Mouse (Mus musculus): ENCODE measurements at regions not wholly inside any gene's neighbourhood (a gene's known extent, or its start where the extent isn't known, plus 50 kb on each side); places are given as distances from the start of the nearest gene placed in this dataset.

DNA sequence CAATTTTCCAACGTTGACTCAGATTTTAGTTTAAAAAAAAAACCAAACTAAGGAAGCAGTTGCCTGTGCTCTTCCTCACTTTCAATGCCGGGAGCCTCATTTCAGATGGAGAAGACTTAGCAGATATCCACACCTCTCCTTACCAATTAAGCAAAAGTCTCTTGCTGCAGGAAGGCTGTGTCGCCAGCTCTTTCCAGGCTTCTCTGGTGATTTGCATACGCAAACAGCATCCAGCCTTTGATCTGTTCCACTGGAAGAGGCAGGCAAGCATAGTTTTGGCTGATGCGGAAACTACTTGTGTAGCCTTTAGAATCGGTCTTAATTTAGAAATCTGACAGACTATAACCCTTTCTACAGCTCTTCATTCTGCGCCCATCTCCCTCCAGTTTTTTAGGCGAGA lies 108.5 kb downstream of the Cavin4 start:
- WGBS: 69% methylated on average over 8 of the region's 8 CpGs
- no peak for ATAC-seq (ENCODE audit: low FRiP score, low read depth)
- Histone ChIP-seq H3K36me3 (no peaks in the 10 kb centered on the region), H3K4me3 (no peak overlapping the region), H3K9me3 (no peaks in the 10 kb centered on the region), H3K27ac (no peak overlapping the region), H3K27me3 (peaks cover 12% of the 10 kb centered on the region; the same call in 1 of the 2 replicates), H3K4me1 (peaks cover 15% of the 10 kb centered on the region; the same call in 1 of the 2 replicates), H3K9ac (no peak overlapping the region), H3K4me2 (replicated peaks) (peak overlapping the region; percentile 51)

DNA sequence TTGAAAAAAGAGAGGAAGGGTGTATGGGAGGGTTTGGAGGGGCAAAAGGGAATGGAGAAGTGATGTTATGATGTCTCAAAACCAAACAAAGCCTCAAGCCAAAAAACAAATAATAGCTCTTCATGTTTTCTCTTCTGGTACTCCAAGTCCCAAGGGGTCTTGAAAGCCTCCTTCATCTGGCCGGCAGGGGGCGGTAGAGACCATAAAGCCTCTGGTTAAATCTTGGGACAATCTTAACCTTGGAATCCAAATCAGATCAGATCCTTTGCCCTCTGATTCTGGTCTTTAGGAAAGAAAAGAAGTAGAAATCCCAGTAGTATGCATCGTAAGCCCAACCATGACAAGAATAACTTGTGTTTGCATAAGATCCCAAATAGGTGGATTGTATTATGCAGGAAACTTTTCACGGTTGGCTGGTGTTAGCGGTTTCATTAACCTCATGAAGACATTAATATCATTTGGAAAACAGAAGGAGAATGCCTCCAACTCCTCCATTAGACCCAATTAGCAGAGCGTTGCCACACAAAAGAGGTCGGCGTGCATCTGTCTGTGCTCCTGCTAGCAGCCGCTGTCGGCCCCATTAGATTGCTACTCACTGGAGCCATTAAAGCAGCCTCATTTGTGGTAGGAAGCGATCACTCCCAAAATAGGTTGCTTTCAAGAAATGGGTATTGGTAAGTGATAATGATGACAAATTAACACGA lies 116.0 kb downstream of the Cavin4 start:
- no peaks in the 10 kb centered on the region for H3K36me3 ChIP-seq
- no peak for ATAC-seq (ENCODE audit: low FRiP score, low read depth)

DNA sequence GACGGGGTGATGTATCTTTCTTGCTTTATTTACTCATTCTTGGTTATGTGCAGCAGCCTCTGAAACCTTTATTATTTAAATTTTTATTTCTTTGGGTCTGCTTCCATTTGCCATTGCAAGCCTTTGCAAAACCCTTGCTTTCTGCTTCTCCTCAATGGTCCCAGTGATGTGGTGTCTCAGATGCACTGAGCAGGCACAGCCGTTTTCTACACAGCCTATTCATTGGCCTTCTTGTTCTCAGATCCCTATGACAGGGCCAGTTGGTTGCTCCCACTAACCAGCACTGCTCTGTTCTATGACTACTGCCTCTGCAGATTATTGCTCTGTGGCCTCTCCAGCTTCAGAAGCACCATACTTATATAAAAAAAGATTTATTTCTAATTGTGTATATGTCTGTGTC lies 116.6 kb downstream of the Cavin4 start:
- H3K27ac ChIP-seq: no peak overlapping the region
- 89% methylated on average over 2 of the region's 2 CpGs for WGBS
- peaks cover 9% of the 10 kb centered on the region; the same call in 1 of the 2 replicates for H3K4me1 ChIP-seq
- no peak overlapping the region for H3K4me3 ChIP-seq
- H3K9ac ChIP-seq: no peak overlapping the region
- no peaks in the 10 kb centered on the region for H3K27me3 ChIP-seq
- H3K36me3 ChIP-seq: no peaks in the 10 kb centered on the region
- no peaks in the 10 kb centered on the region for H3K9me3 ChIP-seq
- no peak overlapping the region for H3K4me2 ChIP-seq (replicated peaks)
- ATAC-seq (ENCODE audit: low FRiP score, low read depth): no peak

More for the DNA sequence above, 116.0 kb downstream of the Cavin4 start:
- Histone ChIP-seq H3K9me3 (no peaks in the 10 kb centered on the region), H3K4me3 (no peak overlapping the region), H3K27me3 (no peaks in the 10 kb centered on the region), H3K27ac (no peak overlapping the region), H3K4me2 (replicated peaks) (no peak overlapping the region), H3K9ac (no peak overlapping the region), H3K4me1 (peaks cover 9% of the 10 kb centered on the region; the same call in 1 of the 2 replicates)
- 61% methylated on average over 12 of the region's 12 CpGs for WGBS

DNA sequence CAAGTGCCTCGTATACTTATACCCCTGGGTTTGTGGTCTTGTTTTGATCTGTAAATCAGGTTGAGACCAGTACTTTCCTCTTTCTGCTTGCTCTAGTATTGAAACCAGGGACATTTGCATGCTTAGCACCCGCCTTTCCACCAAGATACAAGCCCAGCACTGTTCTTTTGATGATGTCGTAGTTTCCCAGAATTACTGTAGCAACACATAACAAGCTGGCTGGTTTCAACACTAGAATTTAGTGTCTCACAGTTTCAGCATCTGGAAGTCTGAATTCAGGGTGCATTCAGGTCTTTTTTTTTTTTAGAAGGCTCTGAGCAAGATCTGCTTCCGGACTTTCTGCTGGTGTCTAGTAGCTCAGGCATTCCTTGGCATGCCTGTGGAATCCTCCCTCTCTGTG lies 117.8 kb downstream of the Cavin4 start:
- H3K4me3 ChIP-seq: no peak overlapping the region
- WGBS: 42% methylated on average over 4 of the region's 4 CpGs
- H3K27me3 ChIP-seq: no peaks in the 10 kb centered on the region
- no peak overlapping the region for H3K9ac ChIP-seq
- H3K27ac ChIP-seq: no peak overlapping the region
- no peak overlapping the region for H3K4me2 ChIP-seq (replicated peaks)
- H3K4me1 ChIP-seq: peaks cover 9% of the 10 kb centered on the region; the same call in 1 of the 2 replicates
- H3K9me3 ChIP-seq: no peaks in the 10 kb centered on the region
- H3K36me3 ChIP-seq: no peaks in the 10 kb centered on the region
- ATAC-seq (ENCODE audit: low FRiP score, low read depth): no peak

DNA sequence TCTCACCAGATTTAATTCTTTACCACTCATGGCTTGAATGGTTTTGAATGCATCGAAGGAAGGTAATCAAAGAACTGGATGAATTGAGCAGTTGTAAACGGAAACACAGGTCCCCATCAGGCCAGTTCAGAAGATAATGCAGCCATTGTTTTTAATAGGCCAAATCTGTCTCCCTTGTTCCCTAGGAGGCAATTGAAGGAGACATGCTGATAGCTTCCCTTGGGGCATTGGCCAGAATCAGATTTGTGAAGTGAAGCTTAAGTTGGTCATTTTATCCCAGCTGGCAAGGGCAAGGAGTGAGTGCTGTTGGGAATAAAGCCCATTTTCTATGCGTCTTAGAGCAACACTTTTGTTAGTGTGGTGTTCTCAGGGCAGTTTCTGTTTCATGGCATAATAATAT lies 119.4 kb downstream of the Cavin4 start:
- Histone ChIP-seq H3K4me1 (peaks cover 9% of the 10 kb centered on the region; the same call in 1 of the 2 replicates), H3K9me3 (no peaks in the 10 kb centered on the region), H3K36me3 (no peaks in the 10 kb centered on the region), H3K4me3 (no peak overlapping the region), H3K9ac (no peak overlapping the region), H3K27ac (no peak overlapping the region), H3K27me3 (no peaks in the 10 kb centered on the region), H3K4me2 (replicated peaks) (no peak overlapping the region)
- 73% methylated on average over 3 of the region's 3 CpGs for WGBS
- no peak for ATAC-seq (ENCODE audit: low FRiP score, low read depth)

DNA sequence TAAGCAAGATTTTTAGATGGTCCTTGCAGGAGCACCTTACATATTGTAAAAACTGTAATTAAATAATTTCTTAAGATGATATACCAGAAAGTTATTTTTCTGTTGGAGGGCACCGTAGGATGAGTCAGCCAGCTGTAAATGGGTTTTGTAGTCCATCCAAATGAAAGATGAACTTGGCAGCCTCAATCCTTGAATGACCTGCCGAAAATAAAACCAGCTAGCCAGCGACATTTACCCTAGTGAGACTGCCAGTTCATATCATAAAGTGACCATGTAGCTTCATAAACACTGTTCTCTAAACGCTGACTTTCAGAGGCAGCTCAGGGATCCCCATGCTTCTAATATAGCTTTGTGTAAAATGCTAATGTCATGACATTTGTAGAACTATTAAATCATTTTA lies 127.8 kb downstream of the Cavin4 start:
- Histone ChIP-seq H3K4me3 (no peak overlapping the region), H3K9ac (no peak overlapping the region), H3K4me1 (no peaks in the 10 kb centered on the region), H3K4me2 (replicated peaks) (no peak overlapping the region), H3K27ac (no peak overlapping the region), H3K27me3 (no peaks in the 10 kb centered on the region), H3K9me3 (no peaks in the 10 kb centered on the region), H3K36me3 (no peaks in the 10 kb centered on the region)
- 84% methylated on average over 4 of the region's 4 CpGs for WGBS
- ATAC-seq (ENCODE audit: low FRiP score, low read depth): no peak

DNA sequence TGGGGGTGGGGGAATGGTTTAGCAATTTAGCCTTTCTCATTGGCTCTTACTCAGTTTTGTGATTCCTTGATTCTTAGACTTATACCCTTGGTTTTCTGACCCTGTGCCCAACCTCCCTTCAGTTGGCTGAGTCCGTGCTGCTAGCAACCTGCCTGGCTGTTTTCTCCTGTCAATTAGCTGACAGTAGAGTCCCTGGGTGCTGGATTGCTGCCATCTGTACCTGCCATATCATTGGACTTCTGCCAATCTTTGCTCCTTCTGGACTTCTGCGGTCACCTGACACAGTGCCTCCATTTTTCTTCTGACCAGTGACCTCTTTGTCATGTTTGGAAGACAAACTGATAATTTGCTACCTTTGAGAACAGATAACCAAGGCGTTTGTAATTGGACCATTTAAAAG lies 140.5 kb downstream of the Cavin4 start:
- no peak overlapping the region for H3K9ac ChIP-seq
- H3K36me3 ChIP-seq: no peaks in the 10 kb centered on the region
- H3K4me1 ChIP-seq: no peaks in the 10 kb centered on the region
- H3K4me2 ChIP-seq (replicated peaks): no peak overlapping the region
- no peak for ATAC-seq (ENCODE audit: low FRiP score, low read depth)
- WGBS: 73% methylated on average over 3 of the region's 3 CpGs
- no peak overlapping the region for H3K4me3 ChIP-seq
- H3K27me3 ChIP-seq: no peaks in the 10 kb centered on the region
- H3K9me3 ChIP-seq: no peaks in the 10 kb centered on the region
- no peak overlapping the region for H3K27ac ChIP-seq

DNA sequence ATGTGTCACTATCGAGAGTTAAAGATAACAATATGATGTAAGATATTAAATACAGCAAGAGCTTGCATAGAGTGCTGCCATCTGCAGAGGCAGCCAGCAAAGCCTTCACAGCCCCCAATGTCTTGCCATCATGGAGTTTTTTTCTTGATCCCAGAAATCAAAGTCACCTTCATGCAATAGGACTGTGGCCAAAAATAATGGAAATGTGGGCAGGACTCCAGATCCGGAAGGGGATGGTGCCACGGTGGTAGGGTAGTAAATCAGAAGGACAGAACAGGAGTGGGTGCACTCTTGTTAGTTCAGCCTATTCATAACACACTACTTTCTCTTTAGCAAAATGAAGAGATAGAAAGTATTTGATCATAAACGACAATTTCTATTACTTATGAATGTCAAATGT lies 145.3 kb downstream of the Cavin4 start:
- Histone ChIP-seq H3K4me2 (replicated peaks) (no peak overlapping the region), H3K4me3 (no peak overlapping the region), H3K4me1 (no peaks in the 10 kb centered on the region), H3K9ac (no peak overlapping the region), H3K27me3 (no peaks in the 10 kb centered on the region), H3K36me3 (no peaks in the 10 kb centered on the region), H3K27ac (no peak overlapping the region), H3K9me3 (no peaks in the 10 kb centered on the region)
- 88% methylated on average over 4 of the region's 4 CpGs for WGBS
- ATAC-seq (ENCODE audit: low FRiP score, low read depth): no peak

DNA sequence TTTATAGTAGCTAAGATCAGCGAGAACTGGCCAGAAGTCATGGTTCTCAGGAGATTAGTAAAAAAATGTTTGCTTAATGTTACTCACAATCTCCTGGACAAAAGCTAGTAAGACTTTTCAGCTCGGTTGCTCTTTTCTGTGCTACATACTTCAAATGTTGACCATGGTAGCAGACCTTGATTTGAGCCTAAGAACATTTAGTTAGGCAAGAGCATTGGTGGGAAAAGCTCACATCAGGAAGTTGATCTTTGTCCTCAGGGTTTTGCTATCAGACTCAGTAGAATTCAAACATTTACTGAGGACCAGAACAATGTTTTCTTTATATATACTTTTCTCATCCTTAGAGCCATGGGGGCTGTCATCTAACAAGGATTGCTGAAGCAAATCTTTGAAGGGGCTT lies 170.4 kb downstream of the Cavin4 start:
- Histone ChIP-seq H3K36me3 (no peaks in the 10 kb centered on the region), H3K4me3 (no peak overlapping the region), H3K27ac (no peak overlapping the region), H3K4me2 (replicated peaks) (no peak overlapping the region), H3K27me3 (no peaks in the 10 kb centered on the region), H3K9me3 (no peaks in the 10 kb centered on the region), H3K9ac (no peak overlapping the region), H3K4me1 (no peaks in the 10 kb centered on the region)
- ATAC-seq (ENCODE audit: low FRiP score, low read depth): no peak
- WGBS: 61% methylated on average over 2 of the region's 2 CpGs

DNA sequence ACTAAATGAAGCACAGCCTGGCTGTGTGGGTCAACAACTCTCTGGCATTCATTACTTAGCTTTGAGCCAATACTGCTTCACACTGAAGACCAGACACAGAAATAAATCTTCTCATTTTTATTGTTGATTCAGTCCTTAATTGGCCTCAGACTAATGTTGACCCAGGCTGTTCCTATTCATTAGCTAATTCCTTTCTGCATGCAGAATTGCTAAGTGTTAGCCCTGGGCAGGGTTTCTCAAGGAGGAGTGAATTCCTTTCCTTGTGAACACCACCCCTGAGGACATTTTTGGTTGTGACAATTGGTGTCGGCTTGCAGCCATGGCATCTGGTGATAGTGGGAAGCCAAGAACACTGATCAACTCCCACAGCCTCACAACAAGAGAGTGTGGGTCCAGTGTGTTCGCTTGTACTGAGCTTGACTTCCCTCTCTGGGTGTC lies 179.5 kb downstream of the Cavin4 start:
- Histone ChIP-seq H3K4me1 (no peaks in the 10 kb centered on the region), H3K4me3 (no peak overlapping the region), H3K27me3 (no peaks in the 10 kb centered on the region), H3K27ac (no peak overlapping the region), H3K9ac (no peak overlapping the region), H3K9me3 (no peaks in the 10 kb centered on the region), H3K36me3 (no peaks in the 10 kb centered on the region), H3K4me2 (replicated peaks) (no peak overlapping the region)
- 34% methylated on average over 2 of the region's 2 CpGs for WGBS
- ATAC-seq (ENCODE audit: low FRiP score, low read depth): no peak

DNA sequence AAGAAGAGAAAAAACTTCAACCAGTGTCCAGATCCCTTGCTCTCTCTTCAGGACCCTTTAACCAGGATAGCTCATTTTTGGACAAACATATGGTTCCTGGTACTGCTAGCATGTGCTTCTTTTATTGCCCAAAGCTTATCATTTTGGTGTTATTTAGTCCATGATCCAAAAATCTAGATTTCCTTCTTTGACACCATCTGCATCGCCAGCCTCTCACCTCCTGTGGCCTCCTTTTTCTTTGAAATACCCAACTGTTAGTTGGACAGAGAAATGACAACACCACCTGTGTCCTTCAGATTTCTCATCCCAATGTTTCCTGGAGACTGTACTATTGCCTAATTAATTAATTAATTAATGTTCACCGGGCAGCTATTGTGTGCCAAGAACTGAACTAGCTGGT lies 188.0 kb upstream of the Plppr1 start:
- Histone ChIP-seq H3K9me3 (no peaks in the 10 kb centered on the region), H3K4me1 (no peaks in the 10 kb centered on the region), H3K27me3 (no peaks in the 10 kb centered on the region), H3K4me3 (no peak overlapping the region), H3K9ac (no peak overlapping the region), H3K27ac (no peak overlapping the region), H3K4me2 (replicated peaks) (no peak overlapping the region), H3K36me3 (no peaks in the 10 kb centered on the region)
- no peak for ATAC-seq (ENCODE audit: low FRiP score, low read depth)
- 81% methylated on average over 2 of the region's 2 CpGs for WGBS

DNA sequence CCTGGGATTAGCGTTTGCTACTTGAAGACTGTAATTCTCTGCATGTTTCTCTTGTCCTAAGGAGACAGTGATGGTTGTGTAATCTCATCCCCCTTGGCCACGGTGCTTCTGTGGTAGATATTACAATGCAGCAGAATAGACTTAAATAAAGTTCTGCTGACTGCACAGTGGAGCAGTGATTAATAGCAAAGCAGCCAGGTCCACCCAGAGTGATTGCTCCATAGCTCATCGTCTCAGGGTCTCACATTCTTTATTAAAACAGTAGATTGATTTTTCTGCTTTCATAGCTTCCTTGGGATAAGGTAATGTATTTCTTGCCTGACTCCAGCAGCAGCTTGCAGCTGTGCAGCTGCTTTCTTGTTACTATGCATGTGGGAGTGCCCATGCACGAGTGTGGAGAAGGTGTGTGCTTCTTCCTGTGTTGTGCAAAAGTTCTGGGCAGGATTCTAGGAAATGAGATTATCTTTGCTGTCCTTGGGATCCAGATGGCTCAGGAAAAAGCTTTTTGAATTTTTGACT lies 169.9 kb upstream of the Plppr1 start:
- no peak for ATAC-seq (ENCODE audit: low FRiP score, low read depth)
- Histone ChIP-seq H3K27ac (no peak overlapping the region), H3K4me3 (no peak overlapping the region), H3K4me1 (no peaks in the 10 kb centered on the region), H3K27me3 (no peaks in the 10 kb centered on the region), H3K9ac (no peak overlapping the region), H3K36me3 (no peaks in the 10 kb centered on the region), H3K9me3 (no peaks in the 10 kb centered on the region), H3K4me2 (replicated peaks) (no peak overlapping the region)
- WGBS: 75% methylated on average over 4 of the region's 4 CpGs

DNA sequence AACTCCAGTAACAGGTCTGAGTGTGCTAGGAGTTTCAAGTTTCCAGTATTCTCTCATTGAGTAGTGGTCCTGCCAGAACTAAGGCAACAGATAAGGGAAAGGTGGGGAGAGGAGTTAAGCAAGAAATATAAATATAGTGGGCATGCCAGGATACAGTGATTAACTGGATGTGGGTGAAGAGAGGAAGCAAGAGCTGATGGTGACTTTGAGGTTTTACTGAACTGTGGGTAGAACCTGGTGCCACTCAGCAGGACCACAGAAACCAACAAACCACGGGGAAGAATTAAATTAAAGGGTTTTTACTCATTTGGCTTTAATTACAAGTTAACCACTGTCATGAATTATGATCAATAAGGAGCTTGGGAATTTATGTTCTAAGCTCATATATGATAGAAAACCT lies 154.5 kb upstream of the Plppr1 start:
- Histone ChIP-seq H3K27me3 (no peaks in the 10 kb centered on the region; the same call in 1 of the 2 replicates), H3K4me1 (peaks cover 15% of the 10 kb centered on the region), H3K27ac (no peak overlapping the region), H3K36me3 (no peaks in the 10 kb centered on the region), H3K4me3 (no peak overlapping the region), H3K4me2 (replicated peaks) (no peak overlapping the region), H3K9ac (no peak overlapping the region), H3K9me3 (no peaks in the 10 kb centered on the region)
- WGBS: 10% methylated on average over 1 of the region's 1 CpGs
- no peak for ATAC-seq (ENCODE audit: low FRiP score, low read depth)

Data from limb, embryonic 13.5 days (tissue).